Mouse (Mus musculus): ENCODE results near the gene Vwde. TPM values are rescaled to one million over a fixed set of nuclear protein-coding genes. Genes with fewer than 3 reads are reported as not detected.

Gene Vwde
- polyA plus RNA-seq (2011; ENCODE audit: insufficient read depth, insufficient read length, low replicate concordance, missing spikeins) = not detected in 2 replicates

GRCm38 (mm10) chr6:13224596-13225227 is at the start of gene Vwde:
Vwde (minus strand) TSS chr6:13224965.
- 32% methylated on average over 15 of the region's 15 CpGs for WGBS
- Histone ChIP-seq H3K4me1 (ENCODE audit: control insufficient read depth, insufficient read depth, low read length) (no peaks in the 10 kb centered on the region), H3K27ac (ENCODE audit: control insufficient read depth, insufficient read depth, low read depth, low read length, poor library complexity) (no peak within 1 kb of the TSS), H3K4me3 (replicated peaks; ENCODE audit: control insufficient read depth, low read depth, low read length) (no peak within 1 kb of the TSS)
- TF ChIP-seq CTCF (IDR thresholded peaks at IDR 0.05; ENCODE audit: control insufficient read depth, insufficient read depth, low read length) (no peak), POLR2A (IDR thresholded peaks at IDR 0.05; ENCODE audit: borderline replicate concordance, control insufficient read depth, low read depth, low read length) (no peak)

DNA sequence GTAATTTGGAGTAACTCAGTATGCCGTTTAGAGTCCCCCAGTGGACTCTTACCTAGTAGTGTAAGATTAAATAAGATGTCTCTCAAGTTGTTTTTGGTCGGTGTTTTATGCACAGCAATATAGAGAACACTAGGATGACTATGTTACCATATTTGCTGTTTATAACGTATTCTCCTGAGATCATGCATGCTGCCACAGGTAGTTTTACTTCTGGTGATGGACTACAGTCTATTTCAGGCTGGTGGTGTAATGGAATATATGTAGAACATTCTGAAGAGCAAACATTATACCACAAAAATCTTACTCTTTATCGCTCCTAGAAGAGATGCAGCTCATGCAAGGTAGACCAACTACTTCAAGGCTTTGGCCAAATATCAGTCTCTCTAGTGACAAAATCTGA is 30.6 kb upstream of the Vwde start:
- no peak for TF ChIP-seq CTCF (IDR thresholded peaks at IDR 0.05; ENCODE audit: control insufficient read depth, insufficient read depth, low read length)
- TF ChIP-seq POLR2A (IDR thresholded peaks at IDR 0.05; ENCODE audit: borderline replicate concordance, control insufficient read depth, low read depth, low read length) = no peak
- 70% methylated on average over 4 of the region's 4 CpGs for WGBS
- no peaks in the 10 kb centered on the region for H3K4me1 ChIP-seq (ENCODE audit: control insufficient read depth, insufficient read depth, low read length)
- no peak overlapping the region for H3K27ac ChIP-seq (ENCODE audit: control insufficient read depth, insufficient read depth, low read depth, low read length, poor library complexity)
- no peak overlapping the region for H3K4me3 ChIP-seq (replicated peaks; ENCODE audit: control insufficient read depth, low read depth, low read length)

- Histone ChIP-seq H3K4me3 (replicated peaks; ENCODE audit: control insufficient read depth, low read depth, low read length) (no peak overlapping the region), H3K27ac (ENCODE audit: control insufficient read depth, insufficient read depth, low read depth, low read length, poor library complexity) (no peak overlapping the region), H3K4me1 (ENCODE audit: control insufficient read depth, insufficient read depth, low read length) (no peaks in the 10 kb centered on the region)
- 55% methylated on average over 4 of the region's 4 CpGs for WGBS
- no peak for TF ChIP-seq POLR2A (IDR thresholded peaks at IDR 0.05; ENCODE audit: borderline replicate concordance, control insufficient read depth, low read depth, low read length)
- no peak for TF ChIP-seq CTCF (IDR thresholded peaks at IDR 0.05; ENCODE audit: control insufficient read depth, insufficient read depth, low read length)
Measured at GRCm38 (mm10) chr6:13248317-13248969, 23.7 kb upstream of the Vwde start.

- Histone ChIP-seq H3K4me3 (replicated peaks; ENCODE audit: control insufficient read depth, low read depth, low read length) (no peak overlapping the region), H3K4me1 (ENCODE audit: control insufficient read depth, insufficient read depth, low read length) (no peaks in the 10 kb centered on the region), H3K27ac (ENCODE audit: control insufficient read depth, insufficient read depth, low read depth, low read length, poor library complexity) (no peak overlapping the region)
- no peak for TF ChIP-seq POLR2A (IDR thresholded peaks at IDR 0.05; ENCODE audit: borderline replicate concordance, control insufficient read depth, low read depth, low read length)
- no peak for TF ChIP-seq CTCF (IDR thresholded peaks at IDR 0.05; ENCODE audit: control insufficient read depth, insufficient read depth, low read length)
- WGBS = 76% methylated on average over 6 of the region's 6 CpGs
Measured at GRCm38 (mm10) chr6:13206157-13206556, 18.6 kb downstream of the Vwde start.

- Histone ChIP-seq H3K4me1 (ENCODE audit: control insufficient read depth, insufficient read depth, low read length) (no peaks in the 10 kb centered on the region), H3K27ac (ENCODE audit: control insufficient read depth, insufficient read depth, low read depth, low read length, poor library complexity) (no peak overlapping the region), H3K4me3 (replicated peaks; ENCODE audit: control insufficient read depth, low read depth, low read length) (no peak overlapping the region)
- WGBS = 81% methylated on average over 3 of the region's 3 CpGs
- TF ChIP-seq POLR2A (IDR thresholded peaks at IDR 0.05; ENCODE audit: borderline replicate concordance, control insufficient read depth, low read depth, low read length) = no peak
- TF ChIP-seq CTCF (IDR thresholded peaks at IDR 0.05; ENCODE audit: control insufficient read depth, insufficient read depth, low read length) = no peak
Measured at GRCm38 (mm10) chr6:13197486-13197885, 27.3 kb downstream of the Vwde start.

- TF ChIP-seq CTCF (IDR thresholded peaks at IDR 0.05; ENCODE audit: control insufficient read depth, insufficient read depth, low read length) (no peak), POLR2A (IDR thresholded peaks at IDR 0.05; ENCODE audit: borderline replicate concordance, control insufficient read depth, low read depth, low read length) (no peak)
- no peak overlapping the region for H3K27ac ChIP-seq (ENCODE audit: control insufficient read depth, insufficient read depth, low read depth, low read length, poor library complexity)
- WGBS = 88% methylated on average over 11 of the region's 11 CpGs
- no peak overlapping the region for H3K4me3 ChIP-seq (replicated peaks; ENCODE audit: control insufficient read depth, low read depth, low read length)
- no peaks in the 10 kb centered on the region for H3K4me1 ChIP-seq (ENCODE audit: control insufficient read depth, insufficient read depth, low read length)
Measured at GRCm38 (mm10) chr6:13186836-13187235, 37.9 kb downstream of the Vwde start.

GRCm38 (mm10) chr6:13180061-13180460 is 44.7 kb downstream of the Vwde start:
- Histone ChIP-seq H3K4me1 (ENCODE audit: control insufficient read depth, insufficient read depth, low read length) (no peaks in the 10 kb centered on the region), H3K4me3 (replicated peaks; ENCODE audit: control insufficient read depth, low read depth, low read length) (no peak overlapping the region), H3K27ac (ENCODE audit: control insufficient read depth, insufficient read depth, low read depth, low read length, poor library complexity) (no peak overlapping the region)
- 65% methylated on average over 3 of the region's 3 CpGs for WGBS
- TF ChIP-seq CTCF (IDR thresholded peaks at IDR 0.05; ENCODE audit: control insufficient read depth, insufficient read depth, low read length) (no peak), POLR2A (IDR thresholded peaks at IDR 0.05; ENCODE audit: borderline replicate concordance, control insufficient read depth, low read depth, low read length) (no peak)

GRCm38 (mm10) chr6:13169459-13170150 is 55.2 kb downstream of the Vwde start:
- TF ChIP-seq POLR2A (IDR thresholded peaks at IDR 0.05; ENCODE audit: borderline replicate concordance, control insufficient read depth, low read depth, low read length) (no peak), CTCF (IDR thresholded peaks at IDR 0.05; ENCODE audit: control insufficient read depth, insufficient read depth, low read length) (no peak)
- no peaks in the 10 kb centered on the region for H3K4me1 ChIP-seq (ENCODE audit: control insufficient read depth, insufficient read depth, low read length)
- WGBS = 64% methylated on average over 3 of the region's 3 CpGs
- no peak overlapping the region for H3K27ac ChIP-seq (ENCODE audit: control insufficient read depth, insufficient read depth, low read depth, low read length, poor library complexity)
- H3K4me3 ChIP-seq (replicated peaks; ENCODE audit: control insufficient read depth, low read depth, low read length) = no peak overlapping the region

Data from bone marrow, adult 2 months (tissue).